21 mouse cellular contexts compared by ENCODE assay signal in genomic region chr16:44055766-44056165, GRCm38 (mm10). TPM values are rescaled to one million over a fixed set of nuclear protein-coding genes. Genes with fewer than 3 reads are reported as not detected.
DNase-seq lines count a peak whose midpoint lies in the region; ATAC-seq lines count a peak whose summit lies in the region.
"Had no signal": no experiment of that assay in that cellular context is flagged by ENCODE, and none has a peak within 500 bp of the region (broad histone marks: within the 10 kb centered on the region; RNA-seq: fewer than 3 reads in every experiment).

No protein-coding gene starts in this region.

- no peaks in the 10 kb centered on the region for H3K9me3 ChIP-seq in forebrain, embryonic 11.5 days (ENCODE audit: control insufficient read depth, low read length)
- no peaks in the 10 kb centered on the region for H3K9me3 ChIP-seq in forebrain, embryonic 16.5 days (ENCODE audit: control insufficient read depth, low read length)
- H3K9me3 ChIP-seq in neural tube, embryonic 12.5 days, result no peaks in the 10 kb centered on the region
- H3K9me3 ChIP-seq in neural tube, embryonic 15.5 days (replicated peaks), result no peaks in the 10 kb centered on the region
- H3K9me3 ChIP-seq in heart, embryonic 10.5 days, result no peaks in the 10 kb centered on the region
- H3K9me3 ChIP-seq: G1E; heart, embryonic 12.5 days; megakaryocyte, embryonic 14.5 days had no signal

- no peaks in the 10 kb centered on the region for H3K36me3 ChIP-seq in forebrain, embryonic 11.5 days (ENCODE audit: control insufficient read depth, insufficient read depth, low read length)
- no peaks in the 10 kb centered on the region for H3K36me3 ChIP-seq in forebrain, embryonic 16.5 days (ENCODE audit: control insufficient read depth, insufficient read depth)
- H3K36me3 ChIP-seq in neural tube, embryonic 12.5 days, result no peaks in the 10 kb centered on the region
- no peaks in the 10 kb centered on the region for H3K36me3 ChIP-seq in neural tube, embryonic 15.5 days
- H3K36me3 ChIP-seq in heart, embryonic 10.5 days, result no peaks in the 10 kb centered on the region
- H3K36me3 ChIP-seq: G1E; heart, embryonic 12.5 days had no signal

- peak; percentile 45 for DNase-seq in forebrain, embryonic 11.5 days (ENCODE audit: low spot score)
- peak; percentile 19 for DNase-seq in embryo, embryonic 10.5 days (ENCODE audit: low spot score)
- no peak for DNase-seq in heart, embryonic 10.5 days (ENCODE audit: low spot score)
- DNase-seq in lung, postnatal 25 days (ENCODE audit: low spot score), result no peak
- DNase-seq in adrenal gland, postnatal 14 days, result no peak
- DNase-seq: adrenal gland, postnatal 25 days; cerebellum, adult 2 months; lung, postnatal 10 days; thymus, postnatal 36 days had no signal

- WGBS in forebrain, embryonic 11.5 days, result 52% methylated on average over 8 of the region's 8 CpGs
- 60% methylated on average over 8 of the region's 8 CpGs for WGBS in forebrain, embryonic 16.5 days
- WGBS in neural tube, embryonic 12.5 days, result 61% methylated on average over 8 of the region's 8 CpGs
- WGBS in neural tube, embryonic 15.5 days, result 64% methylated on average over 8 of the region's 8 CpGs
- WGBS in heart, embryonic 10.5 days, result 58% methylated on average over 8 of the region's 8 CpGs

- no peaks in the 10 kb centered on the region for H3K4me1 ChIP-seq in forebrain, embryonic 11.5 days (replicated peaks; ENCODE audit: control insufficient read depth, insufficient read depth, low read length)
- H3K4me1 ChIP-seq in forebrain, embryonic 16.5 days (replicated peaks; ENCODE audit: control insufficient read depth, insufficient read depth, low read length), result no peaks in the 10 kb centered on the region
- H3K4me1 ChIP-seq in neural tube, embryonic 12.5 days, result no peaks in the 10 kb centered on the region
- H3K4me1 ChIP-seq in neural tube, embryonic 15.5 days, result peaks cover 3% of the 10 kb centered on the region; the same call in 1 of the 2 replicates
- no peaks in the 10 kb centered on the region for H3K4me1 ChIP-seq in heart, embryonic 10.5 days
- H3K4me1 ChIP-seq: heart, embryonic 12.5 days had no signal

- no peak overlapping the region for H3K9ac ChIP-seq in forebrain, embryonic 11.5 days (ENCODE audit: low read length)
- H3K9ac ChIP-seq in forebrain, embryonic 16.5 days (replicated peaks; ENCODE audit: low read depth, low read length), result no peak overlapping the region
- no peak overlapping the region for H3K9ac ChIP-seq in neural tube, embryonic 12.5 days
- H3K9ac ChIP-seq in neural tube, embryonic 15.5 days (replicated peaks), result no peak overlapping the region
- H3K9ac ChIP-seq: heart, embryonic 12.5 days had no signal

- no peak overlapping the region for H3K4me3 ChIP-seq in forebrain, embryonic 11.5 days (ENCODE audit: low read depth, low read length)
- no peak overlapping the region for H3K4me3 ChIP-seq in forebrain, embryonic 16.5 days (replicated peaks; ENCODE audit: low read length)
- no peak overlapping the region for H3K4me3 ChIP-seq in neural tube, embryonic 12.5 days
- H3K4me3 ChIP-seq in neural tube, embryonic 15.5 days (replicated peaks), result no peak overlapping the region
- H3K4me3 ChIP-seq in heart, embryonic 10.5 days, result no peak overlapping the region
- H3K4me3 ChIP-seq: heart, embryonic 12.5 days; layer of hippocampus, adult 2 months; left cerebral cortex, adult 2 months; megakaryocyte, embryonic 14.5 days had no signal

- no peaks in the 10 kb centered on the region for H3K27me3 ChIP-seq in forebrain, embryonic 11.5 days (ENCODE audit: control insufficient read depth, insufficient read depth, low read length)
- no peaks in the 10 kb centered on the region for H3K27me3 ChIP-seq in forebrain, embryonic 16.5 days (replicated peaks; ENCODE audit: control insufficient read depth, insufficient read depth, low read length)
- no peaks in the 10 kb centered on the region for H3K27me3 ChIP-seq in neural tube, embryonic 12.5 days (replicated peaks)
- no peaks in the 10 kb centered on the region for H3K27me3 ChIP-seq in neural tube, embryonic 15.5 days (replicated peaks)
- no peaks in the 10 kb centered on the region for H3K27me3 ChIP-seq in heart, embryonic 10.5 days (ENCODE audit: insufficient read depth, poor library complexity, severe bottlenecking)
- H3K27me3 ChIP-seq: heart, embryonic 12.5 days; megakaryocyte, embryonic 14.5 days had no signal

- H3K27ac ChIP-seq in forebrain, embryonic 11.5 days (ENCODE audit: low read depth, low read length), result no peak overlapping the region
- no peak overlapping the region for H3K27ac ChIP-seq in forebrain, embryonic 16.5 days (ENCODE audit: low read length)
- H3K27ac ChIP-seq in neural tube, embryonic 12.5 days, result no peak overlapping the region
- H3K27ac ChIP-seq in neural tube, embryonic 15.5 days (replicated peaks), result no peak overlapping the region
- no peak overlapping the region for H3K27ac ChIP-seq in heart, embryonic 10.5 days
- H3K27ac ChIP-seq: kidney, postnatal 0 days; layer of hippocampus, adult 2 months; left cerebral cortex, adult 2 months had no signal

- no peak for ATAC-seq in forebrain, embryonic 11.5 days (replicated peaks; ENCODE audit: low FRiP score)
- no peak for ATAC-seq in forebrain, embryonic 16.5 days
- ATAC-seq in neural tube, embryonic 12.5 days (ENCODE audit: low FRiP score, low read depth), result 0 out of 2 replicates have a peak, but pooled peaks have one; percentile 33
- ATAC-seq in neural tube, embryonic 15.5 days (ENCODE audit: low FRiP score), result no peak
- ATAC-seq: activated CD4-positive, CD25-positive, alpha-beta regulatory T cell, adult 4 months; forebrain, embryonic 14.5 days; intestine, embryonic 16.5 days had no signal

- H3K4me2 ChIP-seq in forebrain, embryonic 11.5 days (ENCODE audit: low read depth, low read length, severe bottlenecking), result no peak overlapping the region
- no peak overlapping the region for H3K4me2 ChIP-seq in forebrain, embryonic 16.5 days (ENCODE audit: low read length)
- H3K4me2 ChIP-seq in neural tube, embryonic 12.5 days (replicated peaks), result no peak overlapping the region
- no peak overlapping the region for H3K4me2 ChIP-seq in neural tube, embryonic 15.5 days
- H3K4me2 ChIP-seq: heart, embryonic 12.5 days had no signal

RNA-seq across cellular contexts. Expression of gene Gramd1c, which starts 7.4 kb away (rescaled TPM):
- 3.1 and 3.5 TPM in 2 replicates for polyA plus RNA-seq in forebrain, embryonic 11.5 days (2014; fragmentation: Nextera tagmentation; extraction: Ambion mirVana)
- 2.5 and 3.7 TPM in 2 replicates for polyA plus RNA-seq in forebrain, embryonic 16.5 days (2015; fragmentation: Nextera tagmentation; extraction: Ambion mirVana)
- polyA plus RNA-seq in neural tube, embryonic 12.5 days (2016; fragmentation: Nextera tagmentation; extraction: Ambion mirVana), result 2.0 and 3.4 TPM in 2 replicates
- 2.8 and 3.0 TPM in 2 replicates for polyA plus RNA-seq in neural tube, embryonic 15.5 days (2015; fragmentation: Nextera tagmentation; extraction: Ambion mirVana)
- 8.1 and 8.4 TPM in 2 replicates for polyA plus RNA-seq in heart, embryonic 10.5 days (2016; fragmentation: Nextera tagmentation; extraction: Ambion mirVana)
- 2.3 and 5.1 TPM in 2 replicates for total RNA-seq in adrenal gland, postnatal 14 days (2021)

Comparison
In these comparisons a context has a peak if more than half of its experiments do, and no peak if none do; other contexts are left out.
1. DNase-seq: peak in forebrain, embryonic 11.5 days (single experiment) and embryo, embryonic 10.5 days (single experiment); none in heart, embryonic 10.5 days (single experiment), lung, postnatal 25 days (single experiment) and adrenal gland, postnatal 14 days (single experiment).